Mouse (Mus musculus) heart, embryonic 16.5 days (tissue): ENCODE measurements around the gene Dpm2. TPM values are rescaled to one million over a fixed set of nuclear protein-coding genes. Genes with fewer than 3 reads are reported as not detected.

Source experiments
- ATAC-seq: fragments of 200-750 bp; cut with Nextera tagmentation; replicated peaks from 2 replicates; pipeline ENCODE4 v1.8.0; 2017; ENCODE audit warnings: moderate number of reproducible peaks; ENCODE audit not compliant: insufficient read depth, low FRiP score; ENCODE audit errors: extremely low read depth
- H3K27ac ChIP-seq: fragments of 300-500 bp; sonication (generic); 2 replicates; pipeline ENCODE4 v1.5.1; 2014; ENCODE audit warnings: mild to moderate bottlenecking, low read length, control low read depth, moderate library complexity
- H3K27me3 ChIP-seq: fragments of 300-500 bp; sonication (generic); 2 replicates; pipeline ENCODE4 v1.6.1; 2014; ENCODE audit warnings: low read length, mixed read lengths; ENCODE audit not compliant: control insufficient read depth, insufficient read depth
- H3K36me3 ChIP-seq: fragments of 300-500 bp; sonication (generic); 2 replicates; pipeline ENCODE4 v1.6.1; 2014; ENCODE audit not compliant: control insufficient read depth, insufficient read depth
- H3K4me1 ChIP-seq: fragments of 300-500 bp; sonication (generic); 2 replicates; pipeline ENCODE4 v1.6.1; 2014; ENCODE audit warnings: low read length, mixed read lengths; ENCODE audit not compliant: control insufficient read depth, insufficient read depth
- H3K4me2 ChIP-seq: fragments of 300-500 bp; sonication (generic); 2 replicates; pipeline ENCODE4 v1.6.1; 2014; ENCODE audit warnings: low read depth, mild to moderate bottlenecking, control low read depth, low read length
- H3K4me3 ChIP-seq: fragments of 300-500 bp; sonication (generic); 2 replicates; pipeline ENCODE4 v1.5.1; 2014; ENCODE audit warnings: mild to moderate bottlenecking, control low read depth, low read length
- H3K9ac ChIP-seq: fragments of 300-500 bp; sonication (generic); 2 replicates; pipeline ENCODE4 v1.6.1; 2014; ENCODE audit warnings: low read length, control low read depth
- H3K9me3 ChIP-seq: fragments of 300-500 bp; sonication (generic); replicated peaks from 2 replicates; pipeline ENCODE4 v1.6.1; 2016; ENCODE audit warnings: low read length; ENCODE audit not compliant: control insufficient read depth
- WGBS: fragments of 180-500 bp; shearing (Covaris S2); extraction: QIAGEN DNeasy Blood & Tissue Kit; methylation state at CpG from one replicate; pipeline ENCODE4 v1.1.7; 2014; 5-methylcytosine and 5-hydroxymethylcytosine counted together
- polyA plus RNA-seq: library from polyadenylated mRNA; unstranded; fragments of >200 nt; fragmentation: Nextera tagmentation; extraction: Ambion mirVana; gene quantifications from 2 replicates; pipeline ENCODE4 v1.2.1, GENCODE M21; 2015

Dpm2 gene
- polyA plus RNA-seq, 1 experiment from 2014 or later = 73.0 TPM

DNA sequence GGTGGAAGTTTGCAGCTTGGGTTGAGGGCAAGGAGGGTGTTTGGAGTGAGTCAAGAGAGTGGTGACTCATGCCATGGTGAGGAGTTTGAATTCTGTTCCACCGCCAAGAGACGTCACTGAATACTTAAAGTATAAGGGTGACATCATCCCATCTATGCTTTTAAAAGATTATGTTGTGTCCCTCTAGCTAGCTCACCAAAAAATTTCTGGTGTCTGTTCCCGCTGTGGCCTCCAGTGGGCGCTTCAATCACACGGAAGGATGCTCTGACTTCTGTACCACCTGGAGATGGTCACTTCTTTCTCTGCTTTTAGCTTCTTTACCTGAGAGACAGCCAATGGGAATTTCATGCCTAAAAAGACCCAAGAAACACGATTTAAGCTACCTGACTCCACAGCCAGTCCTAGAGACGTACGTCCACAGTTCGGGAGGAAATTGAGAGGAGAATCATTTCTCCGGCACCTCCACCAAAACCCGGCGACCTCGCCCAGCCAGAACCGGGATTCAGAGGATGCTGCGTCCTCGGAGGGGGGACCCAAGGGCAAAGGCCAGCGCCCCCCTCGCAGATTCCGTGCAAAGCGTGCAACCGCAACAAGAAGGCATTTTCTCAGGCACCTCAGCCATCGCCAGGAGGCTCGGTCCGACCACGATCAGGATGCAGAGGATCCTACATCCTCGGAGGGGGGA, 4.4 kb downstream of the Dpm2 start:
- H3K4me2 ChIP-seq = peak overlapping the region; percentile 62
- H3K9ac ChIP-seq = peak overlapping the region; percentile 37; the same call in 1 of the 2 replicates

DNA sequence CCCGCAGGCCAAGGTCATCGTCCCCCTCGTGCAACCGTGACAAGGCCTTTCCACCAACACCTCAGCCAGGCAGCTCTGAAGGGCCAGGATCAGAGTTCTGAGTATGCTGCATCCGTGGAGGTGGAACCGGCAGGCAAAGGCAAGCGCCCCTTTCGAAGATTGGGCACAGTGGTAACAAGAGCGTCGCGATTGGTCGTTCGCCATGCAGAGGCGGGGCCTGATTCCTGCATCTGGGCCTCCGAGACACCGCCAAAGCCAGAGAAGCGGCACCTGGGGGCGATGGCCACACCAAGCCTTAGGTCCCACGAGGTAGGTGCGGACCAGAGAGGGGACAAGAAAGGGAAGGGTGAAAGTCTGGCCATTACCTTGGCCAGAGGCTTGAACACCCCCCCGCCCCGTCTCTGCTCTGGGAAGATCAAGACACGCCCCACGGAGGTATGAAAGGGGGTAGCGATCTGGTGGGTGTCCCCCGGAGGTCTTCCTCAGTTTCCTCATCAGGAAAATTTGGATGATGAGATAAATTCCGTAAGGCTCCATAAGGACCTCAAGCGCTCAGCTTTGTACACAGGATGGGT, 5.0 kb downstream of the Dpm2 start, which contains the start of gene 9430097D07Rik:
9430097D07Rik (minus strand) TSS at position 99 of the 575 bp plus-strand sequence.
- WGBS = 9% methylated on average over 28 of the region's 28 CpGs
- Histone ChIP-seq H3K27me3 (peaks cover 28% of the 10 kb centered on the region), H3K9ac (peak within 1 kb of the TSS; percentile 37; the same call in 1 of the 2 replicates), H3K4me3 (peak within 1 kb of the TSS; percentile 37), H3K9me3 (no peaks in the 10 kb centered on the region), H3K4me1 (peaks cover 17% of the 10 kb centered on the region), H3K4me2 (peak within 1 kb of the TSS; percentile 62), H3K27ac (no peak within 1 kb of the TSS), H3K36me3 (peaks cover 7% of the 10 kb centered on the region; the same call in 1 of the 2 replicates)
- ATAC-seq = no peak; the same call in 1 of the 2 replicates

More for the DNA sequence above, 4.4 kb downstream of the Dpm2 start:
- no peak for ATAC-seq
- Histone ChIP-seq H3K9me3 (no peaks in the 10 kb centered on the region), H3K27me3 (peaks cover 25% of the 10 kb centered on the region), H3K4me1 (peaks cover 19% of the 10 kb centered on the region), H3K4me3 (peak overlapping the region; percentile 37), H3K36me3 (peaks cover 7% of the 10 kb centered on the region; the same call in 1 of the 2 replicates), H3K27ac (no peak overlapping the region)
- WGBS = 4% methylated on average over 26 of the region's 26 CpGs

DNA sequence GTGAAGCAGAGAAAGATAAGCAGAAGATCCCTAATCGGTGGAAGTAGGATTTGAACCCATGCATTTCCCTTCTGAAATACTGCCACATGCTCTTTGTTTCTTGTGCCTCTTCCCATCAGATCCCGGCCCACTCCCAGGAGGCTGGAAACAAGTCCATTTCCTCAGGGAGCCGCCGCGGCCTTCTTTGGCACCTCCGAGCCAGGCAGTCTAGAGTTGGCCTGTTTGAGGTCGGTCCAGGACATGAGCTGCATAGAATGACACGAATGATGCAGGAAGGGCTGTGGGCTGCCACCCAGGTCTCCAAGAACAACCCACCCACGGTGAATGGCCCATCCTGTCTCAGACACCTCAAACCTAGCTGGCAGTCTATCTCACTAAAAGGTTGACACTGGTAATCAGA, 5.9 kb downstream of the Dpm2 start:
- Histone ChIP-seq H3K9me3 (no peaks in the 10 kb centered on the region), H3K4me1 (peaks cover 12% of the 10 kb centered on the region), H3K9ac (no peak overlapping the region), H3K4me2 (no peak overlapping the region), H3K4me3 (no peak overlapping the region), H3K36me3 (peaks cover 7% of the 10 kb centered on the region; the same call in 1 of the 2 replicates), H3K27ac (no peak overlapping the region), H3K27me3 (peaks cover 28% of the 10 kb centered on the region)
- WGBS = 84% methylated on average over 9 of the region's 9 CpGs
- ATAC-seq = no peak

DNA sequence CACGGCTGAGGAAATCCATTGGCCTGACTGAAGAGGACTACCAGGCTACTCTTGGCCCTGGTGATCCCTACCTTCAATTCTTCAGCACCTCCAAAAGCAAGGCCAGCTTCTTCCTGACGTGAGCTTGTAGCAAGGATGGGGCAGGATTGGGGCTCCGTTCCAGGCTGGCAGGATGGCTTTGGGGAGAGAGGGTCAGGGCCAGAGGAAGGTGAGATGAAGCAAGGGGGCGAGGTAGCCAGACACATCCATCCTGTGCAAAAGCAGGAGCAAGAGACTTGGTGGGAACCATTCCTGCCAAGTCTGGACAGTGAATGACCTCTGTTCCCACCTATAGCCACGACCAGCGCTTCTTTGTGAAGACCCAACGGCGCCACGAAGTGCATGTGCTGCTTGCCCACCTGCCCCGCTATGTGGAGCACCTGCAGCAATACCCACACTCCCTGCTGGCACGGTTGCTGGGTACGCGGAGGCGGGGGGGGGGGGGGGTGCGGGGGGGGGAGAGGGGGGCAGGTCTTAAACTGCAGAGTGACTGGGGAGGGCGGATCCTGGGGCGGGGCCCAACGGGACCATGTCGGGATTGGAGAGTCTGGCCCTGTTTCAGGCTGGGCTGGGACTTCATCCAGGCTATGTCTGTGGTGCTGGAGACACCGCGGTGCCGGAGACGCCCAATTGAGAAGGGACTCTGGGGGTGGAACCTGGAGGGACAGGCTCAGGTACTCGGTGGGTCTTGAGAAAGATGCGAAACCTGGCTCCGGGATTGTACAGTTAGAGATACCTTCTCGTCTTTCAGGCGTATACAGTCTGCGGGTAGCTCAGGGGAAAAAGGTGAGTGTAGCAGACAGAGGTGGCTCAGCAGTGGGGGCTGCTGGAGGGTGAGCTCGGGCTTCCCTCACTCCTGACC, 7.7 kb downstream of the Dpm2 start:
- Histone ChIP-seq H3K36me3 (peaks cover under 1% of the 10 kb centered on the region; the same call in 1 of the 2 replicates), H3K4me3 (no peak overlapping the region), H3K9ac (no peak overlapping the region), H3K4me2 (no peak overlapping the region), H3K9me3 (no peaks in the 10 kb centered on the region), H3K4me1 (peaks cover 13% of the 10 kb centered on the region), H3K27me3 (peaks cover 28% of the 10 kb centered on the region), H3K27ac (no peak overlapping the region)
- WGBS = 40% methylated on average over 25 of the region's 30 CpGs
- ATAC-seq = no peak

DNA sequence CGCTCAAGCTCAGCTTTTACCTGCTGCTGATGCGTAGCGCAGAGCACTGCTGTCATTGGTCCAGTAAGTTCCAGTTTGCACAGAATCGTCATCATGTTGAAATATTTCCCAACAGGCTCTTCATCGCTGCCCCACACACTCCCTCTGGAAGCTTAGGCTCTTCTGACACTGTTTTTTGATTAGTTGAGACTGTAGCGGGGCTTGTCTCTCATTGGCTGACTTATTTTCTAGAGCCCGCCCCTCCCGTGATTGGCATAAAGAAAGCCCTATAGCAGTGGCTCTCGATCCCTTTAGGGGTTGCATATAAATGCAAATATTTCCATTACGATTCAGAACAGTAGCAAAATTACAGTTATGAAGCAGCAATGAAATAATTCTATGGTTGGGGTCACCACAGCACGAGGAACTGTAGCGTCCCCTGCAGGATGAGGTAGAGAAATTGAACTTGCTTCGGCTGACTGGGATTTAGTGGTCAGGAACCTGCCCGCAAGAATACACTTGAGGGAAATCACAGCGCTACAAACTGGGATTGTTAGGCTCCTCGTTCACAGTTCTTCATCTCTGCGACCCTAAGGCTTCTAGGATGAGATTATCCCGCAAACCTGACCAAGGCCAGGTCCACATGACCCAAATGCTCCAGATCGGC, 10.9 kb downstream of the Dpm2 start:
- H3K9ac ChIP-seq = no peak overlapping the region
- no peak overlapping the region for H3K27ac ChIP-seq
- WGBS = 38% methylated on average over 19 of the region's 19 CpGs
- peak overlapping the region; percentile 37 for H3K4me3 ChIP-seq
- no peak for ATAC-seq
- peak overlapping the region; percentile 53 for H3K4me2 ChIP-seq
- H3K36me3 ChIP-seq = no peaks in the 10 kb centered on the region
- H3K27me3 ChIP-seq = peaks cover 20% of the 10 kb centered on the region
- H3K4me1 ChIP-seq = peaks cover 6% of the 10 kb centered on the region; the same call in 1 of the 2 replicates
- H3K9me3 ChIP-seq = no peaks in the 10 kb centered on the region

DNA sequence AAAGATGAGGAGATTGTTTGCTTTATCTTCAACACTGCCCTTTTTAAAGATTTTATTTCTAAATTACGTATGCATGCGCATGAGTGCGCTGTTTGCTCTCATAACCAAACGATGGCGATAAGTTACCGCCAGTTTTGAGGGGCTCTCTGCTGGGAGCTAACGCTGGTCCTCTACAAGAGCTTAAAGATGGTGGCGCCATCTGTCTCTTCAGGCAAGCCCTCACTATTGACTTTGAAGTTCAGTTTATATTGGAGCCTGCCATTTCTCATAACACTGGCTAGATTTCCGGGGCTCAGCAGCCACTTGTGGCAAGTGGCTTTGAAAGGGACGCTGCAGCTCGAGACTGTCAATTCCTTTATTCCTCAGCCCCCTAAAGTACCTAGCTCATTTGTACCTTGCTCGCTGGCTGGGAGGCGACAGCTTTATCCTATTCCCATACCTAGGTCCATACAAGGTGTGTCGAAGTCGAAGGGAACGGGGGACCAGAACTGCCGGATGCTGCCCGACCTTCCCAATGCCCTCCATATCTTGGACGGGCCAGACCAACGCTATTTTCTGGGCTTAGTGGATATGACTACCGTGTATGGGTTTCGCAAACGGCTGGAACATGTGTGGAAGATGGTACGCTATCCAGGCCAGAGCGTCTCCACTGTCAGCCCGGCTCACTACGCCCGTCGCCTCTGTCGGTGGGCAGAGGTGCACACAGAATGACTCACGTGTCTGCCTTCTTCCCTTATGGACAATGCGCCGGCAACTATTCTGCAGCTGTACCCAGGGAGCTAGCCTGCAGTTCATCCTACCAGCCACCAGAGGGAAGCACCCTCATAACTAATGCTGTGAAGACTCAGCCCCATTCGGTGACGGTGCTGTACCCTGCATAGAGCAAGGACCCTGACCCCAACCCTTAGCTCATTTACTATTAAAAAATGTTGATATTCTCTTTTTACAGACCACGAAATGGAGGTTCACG, 12.5 kb downstream of the Dpm2 start:
- Histone ChIP-seq H3K4me3 (peak overlapping the region; percentile 42), H3K9me3 (no peaks in the 10 kb centered on the region), H3K27me3 (peaks cover 14% of the 10 kb centered on the region), H3K27ac (no peak overlapping the region), H3K9ac (peak overlapping the region; percentile 59), H3K4me1 (peaks cover 6% of the 10 kb centered on the region; the same call in 1 of the 2 replicates), H3K4me2 (peak overlapping the region; percentile 67), H3K36me3 (no peaks in the 10 kb centered on the region)
- WGBS = 12% methylated on average over 37 of the region's 37 CpGs
- ATAC-seq = peak; percentile 60

DNA sequence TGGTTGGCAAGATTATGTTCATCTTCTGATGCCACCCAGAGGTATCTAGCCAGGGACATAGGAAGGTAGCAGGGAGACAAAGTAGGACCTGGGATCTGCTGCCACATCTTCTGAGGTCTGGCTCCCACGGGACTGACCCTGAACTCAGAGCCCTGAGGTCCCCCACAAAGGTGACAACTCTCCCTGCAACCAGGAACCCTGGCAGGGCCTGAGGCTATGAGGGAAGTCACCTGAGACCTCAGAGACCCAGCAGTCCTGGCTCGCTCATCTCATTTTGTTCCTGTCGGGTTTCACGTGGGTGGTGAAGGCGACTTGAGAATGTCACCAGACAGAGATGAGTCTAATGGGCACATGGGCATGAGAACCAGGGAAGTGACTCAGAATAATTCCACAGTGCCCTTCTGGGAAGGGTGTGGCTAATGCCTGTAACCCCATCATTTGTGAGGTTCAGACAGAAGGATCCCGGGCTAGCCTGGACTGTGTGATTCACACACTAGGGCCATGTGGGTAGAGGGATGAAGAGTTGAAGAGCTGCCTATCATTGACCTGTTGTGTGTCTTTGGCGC, 14.6 kb downstream of the Dpm2 start:
- no peak for ATAC-seq
- peaks cover 24% of the 10 kb centered on the region for H3K4me1 ChIP-seq

More for the DNA sequence above, 14.6 kb downstream of the Dpm2 start:
- Histone ChIP-seq H3K9ac (no peak overlapping the region), H3K9me3 (no peaks in the 10 kb centered on the region), H3K4me3 (no peak overlapping the region), H3K27ac (no peak overlapping the region), H3K36me3 (no peaks in the 10 kb centered on the region), H3K27me3 (peaks cover 1% of the 10 kb centered on the region; the same call in 1 of the 2 replicates), H3K4me2 (no peak overlapping the region)
- 77% methylated on average over 7 of the region's 7 CpGs for WGBS
